Mouse (Mus musculus): Measurements from ENCODE around the gene Cd320.
"Not testable (repeated sequence)": the region's sequence is repeated elsewhere in the genome, so short reads cannot be mapped to it uniquely, and the experiment has no call there.

Gene Cd320

GRCm38 (mm10) chr17:33824997-33825330 is 17.9 kb upstream of the Cd320 start:
- DNase-seq (ENCODE audit: extremely low read depth, low read depth) = not testable (repeated sequence)

- no peak for DNase-seq (ENCODE audit: extremely low read depth, low read depth)
Observed at GRCm38 (mm10) chr17:33825462-33825861, 17.4 kb upstream of the Cd320 start.

DNA sequence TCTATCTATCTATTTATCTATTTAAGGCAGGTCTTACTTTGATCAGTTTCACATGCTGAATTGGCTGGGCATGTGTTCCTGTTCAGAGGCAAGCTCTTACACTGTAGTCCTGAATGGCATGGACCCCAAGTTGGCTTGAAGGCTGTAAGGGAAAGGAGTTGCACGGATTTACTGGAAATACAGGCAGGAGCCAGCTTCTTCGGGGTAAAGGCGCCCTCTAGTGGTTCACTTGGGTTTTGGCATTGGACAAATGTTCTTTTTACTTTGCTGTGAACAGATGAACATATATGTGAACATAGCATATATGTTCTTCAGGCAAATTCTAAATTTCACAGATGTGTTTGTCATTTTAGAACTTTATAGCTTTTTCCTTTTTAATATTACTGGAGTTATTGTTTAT is 16.0 kb upstream of the Cd320 start:
- DNase-seq (ENCODE audit: extremely low read depth, low read depth) = peak; percentile 54

DNA sequence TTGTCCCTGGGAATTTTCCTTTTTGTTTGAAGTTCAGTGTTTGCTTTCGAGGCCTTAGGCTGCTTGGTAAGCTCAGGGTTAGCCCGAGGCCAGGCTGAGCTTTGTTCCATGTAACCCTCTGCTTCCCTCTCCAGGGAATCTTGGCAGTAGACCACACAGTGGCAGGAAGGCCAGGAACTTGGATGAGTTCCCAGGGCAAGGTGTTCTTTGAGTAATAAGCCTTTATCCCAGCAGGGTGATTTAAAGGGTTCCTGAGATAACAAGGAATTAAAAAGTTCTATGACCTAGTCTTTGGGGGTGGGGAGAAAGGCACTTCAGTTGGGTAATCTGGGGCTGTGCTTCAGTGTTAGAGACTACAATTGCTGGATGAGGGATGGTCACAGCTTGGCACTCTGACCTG is 14.0 kb upstream of the Cd320 start:
- DNase-seq (ENCODE audit: extremely low read depth, low read depth) = no peak

DNA sequence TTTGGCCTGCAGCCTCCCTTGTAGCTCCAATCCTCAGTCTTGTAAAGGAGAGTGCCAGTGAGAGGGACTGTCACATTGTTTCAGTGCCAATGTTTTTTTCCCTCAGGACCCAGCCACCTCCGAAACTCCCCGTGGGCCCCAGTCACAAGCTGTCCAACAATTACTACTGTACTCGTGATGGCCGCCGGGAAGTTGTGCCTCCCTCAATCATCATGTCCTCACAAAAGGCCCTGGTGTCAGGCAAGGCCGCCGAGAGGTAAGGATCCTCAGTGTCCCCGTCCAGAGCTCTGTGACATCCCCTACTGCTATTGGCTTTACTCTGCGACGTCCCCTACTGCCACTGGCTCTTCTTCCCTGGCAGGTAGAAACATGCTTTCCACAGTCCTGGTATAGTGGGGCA is 13.3 kb upstream of the Cd320 start:
- no peak for DNase-seq (ENCODE audit: extremely low read depth, low read depth)

GRCm38 (mm10) chr17:33844196-33844595 is 1.3 kb downstream of the Cd320 start:
- no peak for DNase-seq (ENCODE audit: extremely low read depth, low read depth)

DNA sequence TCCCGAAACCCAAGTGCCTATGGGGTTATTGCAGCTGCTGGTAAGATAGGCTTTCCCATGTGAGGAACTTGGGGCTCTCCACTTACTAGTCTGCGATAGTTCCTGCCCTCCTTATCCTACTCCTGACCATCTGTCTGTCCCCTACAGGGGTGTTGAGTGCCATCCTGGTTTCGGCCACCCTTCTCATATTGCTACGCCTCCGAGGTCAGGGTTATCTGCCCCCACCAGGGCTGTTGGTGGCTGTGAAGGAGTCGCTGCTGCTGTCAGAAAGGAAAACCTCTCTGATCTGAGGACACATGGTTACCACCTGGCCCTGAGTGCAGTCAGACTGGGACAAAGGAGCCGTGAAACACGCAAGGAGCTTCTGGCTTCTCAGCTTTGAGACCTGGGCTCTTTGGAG is 5.2 kb downstream of the Cd320 start:
- DNase-seq (ENCODE audit: extremely low read depth, low read depth) = no peak

DNA sequence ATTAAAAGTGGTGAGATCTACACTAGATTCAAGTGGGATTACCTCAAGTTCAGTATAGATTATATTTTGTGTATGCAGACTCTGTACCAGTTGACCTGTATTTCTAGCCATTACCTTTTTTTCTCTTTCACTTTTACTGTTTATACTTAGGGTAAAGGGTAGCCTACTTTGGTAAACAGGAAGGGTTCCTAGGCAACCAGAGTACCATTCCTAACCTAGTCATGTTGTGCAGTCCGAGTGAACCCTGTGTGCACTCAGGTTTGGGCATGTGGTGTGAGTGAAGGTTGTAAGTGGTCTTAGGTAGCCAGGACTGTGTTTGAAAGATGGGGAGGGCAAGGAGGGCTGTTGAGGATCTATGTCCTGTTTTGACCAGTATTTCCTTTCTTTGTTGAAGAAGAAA is 8.4 kb downstream of the Cd320 start:
- DNase-seq (ENCODE audit: extremely low read depth, low read depth) = no peak

GRCm38 (mm10) chr17:33857816-33858215 is 14.9 kb downstream of the Cd320 start:
- DNase-seq (ENCODE audit: extremely low read depth, low read depth) = no peak

- DNase-seq (ENCODE audit: extremely low read depth, low read depth) = peak; percentile 77
Observed at GRCm38 (mm10) chr17:33865330-33866030, 22.6 kb downstream of the Cd320 start.

GRCm38 (mm10) chr17:33873537-33873936 is 30.6 kb downstream of the Cd320 start, which contains the start of gene Gm7029:
Gene Gm7029, plus strand, starts transcription at chr17:33873837.
- not testable (repeated sequence) for DNase-seq (ENCODE audit: extremely low read depth, low read depth)

GRCm38 (mm10) chr17:33874411-33874810 is 31.5 kb downstream of the Cd320 start:
- DNase-seq (ENCODE audit: extremely low read depth, low read depth) = no peak

GRCm38 (mm10) chr17:33875797-33876196 is 32.9 kb downstream of the Cd320 start:
- DNase-seq (ENCODE audit: extremely low read depth, low read depth) = not testable (repeated sequence)

- DNase-seq (ENCODE audit: extremely low read depth, low read depth) = not testable (repeated sequence)
Observed at GRCm38 (mm10) chr17:33884320-33884719, 41.4 kb downstream of the Cd320 start.

- DNase-seq (ENCODE audit: extremely low read depth, low read depth) = not testable (repeated sequence)
Observed at GRCm38 (mm10) chr17:33887802-33888201, 44.9 kb downstream of the Cd320 start.

GRCm38 (mm10) chr17:33888230-33888629 is 45.3 kb downstream of the Cd320 start:
- DNase-seq (ENCODE audit: extremely low read depth, low read depth) = not testable (repeated sequence)

DNA sequence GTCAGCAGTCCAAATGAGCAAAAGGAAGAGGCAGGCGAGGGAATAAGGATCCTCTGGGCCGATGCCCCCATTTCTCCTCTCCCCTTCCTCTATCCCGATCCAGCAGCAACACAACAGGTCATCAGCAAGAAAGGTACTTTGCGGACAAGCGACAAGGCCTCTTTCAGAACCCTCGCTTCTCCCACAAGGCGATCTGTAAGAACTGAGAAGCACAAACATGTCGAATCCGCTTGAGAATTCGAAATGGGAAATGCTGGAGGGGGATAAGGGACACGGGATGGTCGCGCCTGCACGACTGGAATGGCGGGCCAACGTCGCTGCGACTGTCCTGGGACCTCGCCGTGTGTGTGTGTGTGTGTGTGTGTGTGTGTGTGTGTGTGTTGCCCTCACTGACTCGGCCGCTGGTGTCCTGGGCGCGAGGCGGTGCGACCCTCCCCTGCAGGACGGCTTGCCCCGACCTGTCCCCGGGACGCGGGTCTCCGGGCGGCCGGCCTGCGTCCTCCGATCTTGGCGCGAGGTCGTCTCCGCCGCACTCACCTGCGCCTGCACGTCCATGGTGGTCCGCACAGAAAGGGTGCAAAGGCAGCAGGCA is 47.1 kb downstream of the Cd320 start:
- DNase-seq (ENCODE audit: extremely low read depth, low read depth) = not testable (repeated sequence)

- DNase-seq (ENCODE audit: extremely low read depth, low read depth) = peak; percentile 95
Observed at GRCm38 (mm10) chr17:33890533-33891059, 47.7 kb downstream of the Cd320 start, which contains the start of gene Kifc1. Gene Kifc1, minus strand, starts transcription at chr17:33890661.

- DNase-seq (ENCODE audit: extremely low read depth, low read depth) = no peak
Observed at GRCm38 (mm10) chr17:33891357-33891756, 48.5 kb downstream of the Cd320 start.

DNA sequence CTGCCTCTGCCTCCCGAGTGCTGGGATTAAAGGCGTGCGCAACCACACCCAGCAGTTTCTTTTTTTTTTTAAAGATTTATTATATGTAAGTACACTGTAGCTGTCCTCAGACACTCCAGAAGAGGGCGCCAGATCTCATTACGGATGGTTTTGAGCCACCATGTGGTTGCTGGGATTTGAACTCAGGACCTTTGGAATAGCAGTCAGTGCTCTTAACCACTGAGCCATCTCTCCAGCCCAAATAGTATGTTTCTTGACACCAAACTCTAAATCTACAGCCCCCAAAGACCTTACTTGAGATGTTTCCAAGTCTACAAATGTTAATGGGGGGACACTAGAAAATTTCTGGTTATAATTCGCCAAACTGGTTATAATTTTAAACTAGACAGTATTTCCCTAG is 49.0 kb downstream of the Cd320 start:
- not testable (repeated sequence) for DNase-seq (ENCODE audit: extremely low read depth, low read depth)

GRCm38 (mm10) chr17:33892429-33892828 is 49.5 kb downstream of the Cd320 start:
- no peak for DNase-seq (ENCODE audit: extremely low read depth, low read depth)

DNA sequence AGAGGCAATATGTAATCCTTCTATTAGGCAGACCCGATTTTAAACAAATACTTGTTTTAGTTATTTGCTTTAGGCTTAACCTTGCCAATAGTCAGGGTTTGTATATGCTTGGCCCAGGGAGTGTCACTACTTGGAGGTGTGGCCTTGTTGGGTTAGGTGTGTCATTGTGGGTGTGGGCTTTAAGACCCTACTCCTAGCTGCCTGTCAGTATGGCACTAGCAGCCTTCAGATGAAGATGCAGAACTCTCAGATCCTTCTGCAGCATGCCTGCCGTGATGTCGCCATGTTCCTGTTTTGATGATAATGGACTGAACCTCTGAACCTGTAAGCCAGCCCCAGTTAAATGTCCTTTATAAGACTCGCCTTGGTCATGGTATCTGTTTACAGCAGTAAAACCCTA is 50.1 kb downstream of the Cd320 start:
- DNase-seq (ENCODE audit: extremely low read depth, low read depth) = not testable (repeated sequence)

Measured in MEL-GATA-1-ER (cell line).